Mouse (Mus musculus) ES-E14 (cell line): ENCODE data around the gene Chmp2b. TPM values are rescaled to one million over a fixed set of nuclear protein-coding genes. Genes with fewer than 3 reads are reported as not detected.

Experiments
- DNase-seq: peaks from one replicate; pipeline ENCODE4 v3.0.0-alpha.2; 2013; ENCODE audit warnings: low read depth, low spot score
- H3K27ac ChIP-seq: 2 replicates; pipeline ENCODE4 v1.5.1; 2012; ENCODE audit warnings: low read depth, mild to moderate bottlenecking, low read length, moderate library complexity, mixed read lengths; ENCODE audit not compliant: poor library complexity, insufficient read depth, severe bottlenecking
- H3K36me3 ChIP-seq: 2 replicates; pipeline ENCODE4 v1.6.1; 2012; ENCODE audit warnings: mild to moderate bottlenecking, low read length, moderate library complexity, mixed read lengths; ENCODE audit not compliant: control insufficient read depth, poor library complexity, insufficient read depth, severe bottlenecking
- H3K4me1 ChIP-seq, 2 experiments: fragments of 150-350 bp in 1 of 2; sonication (generic) in 1 of 2; 2 replicates each; pipeline ENCODE4 v1.6.1; 2012; ENCODE audit warnings: low read length in 2 of 2, mild to moderate bottlenecking in 1 of 2, mixed read lengths in 1 of 2; ENCODE audit not compliant: control insufficient read depth in 2 of 2, insufficient read depth in 2 of 2, poor library complexity in 1 of 2
- H3K4me3 ChIP-seq, 2 experiments: fragments of 150-350 bp in 1 of 2; sonication (generic) in 1 of 2; 2 replicates each; pipeline ENCODE4 v1.5.1; 2012; ENCODE audit warnings: low read length in 2 of 2, low read depth in 1 of 2, mild to moderate bottlenecking in 1 of 2, mixed read lengths in 1 of 2; ENCODE audit not compliant: insufficient read depth in 1 of 2, poor library complexity in 1 of 2, severe bottlenecking in 1 of 2
- H3K9ac ChIP-seq: 2 replicates; pipeline ENCODE4 v1.6.1; 2012; ENCODE audit warnings: low read depth, mild to moderate bottlenecking, low read length, mixed read lengths; ENCODE audit not compliant: poor library complexity, insufficient read depth, severe bottlenecking
- H3K9me3 ChIP-seq: fragments of 150-350 bp; sonication (generic); 2 replicates; pipeline ENCODE4 v1.6.1; 2012; ENCODE audit warnings: low read depth, mild to moderate bottlenecking, low read length; ENCODE audit not compliant: control insufficient read depth, insufficient read depth
- CHD2 ChIP-seq: IDR thresholded peaks from 2 replicates; pipeline ENCODE4 v1.6.1; 2014; ENCODE audit warnings: mild to moderate bottlenecking, low read depth, low read length, inconsistent platforms
- HCFC1 ChIP-seq: IDR thresholded peaks from 2 replicates; pipeline ENCODE4 v1.6.1; 2012; ENCODE audit warnings: low read length, inconsistent platforms, borderline replicate concordance; ENCODE audit not compliant: insufficient read depth
- MAFK ChIP-seq: IDR thresholded peaks from 2 replicates; pipeline ENCODE4 v1.6.1; 2014; ENCODE audit warnings: mild to moderate bottlenecking, low read depth, low read length, inconsistent platforms; ENCODE audit not compliant: insufficient read depth
- ZC3H11A ChIP-seq: IDR thresholded peaks from 2 replicates; pipeline ENCODE4 v1.6.1; 2012; ENCODE audit warnings: low read depth, mild to moderate bottlenecking, inconsistent platforms, low read length, borderline replicate concordance
- ZNF384 ChIP-seq: IDR thresholded peaks from 2 replicates; pipeline ENCODE4 v1.6.1; 2012; ENCODE audit warnings: low read depth, low read length, inconsistent platforms
- in situ Hi-C, 2 experiments: fragments of 600-800 bp; cut with MboI; formaldehyde crosslinking; loops; one replicate each; pipeline ENCODE4 v1.15.1; 2025; ENCODE audit warnings: low sequenced_read_pairs in 2 of 2, inconsistent platforms in 1 of 2; ENCODE audit not compliant: unreplicated experiment in 2 of 2
- total RNA-seq: library from RNA; depleted of rRNA; stranded (reverse); fragments of 300-350 nt; gene quantifications from 2 replicates; pipeline ENCODE4 v1.2.3, GENCODE M21; 2012

Gene Chmp2b
- total RNA-seq, 1 experiment = 14.5 TPM

DNA sequence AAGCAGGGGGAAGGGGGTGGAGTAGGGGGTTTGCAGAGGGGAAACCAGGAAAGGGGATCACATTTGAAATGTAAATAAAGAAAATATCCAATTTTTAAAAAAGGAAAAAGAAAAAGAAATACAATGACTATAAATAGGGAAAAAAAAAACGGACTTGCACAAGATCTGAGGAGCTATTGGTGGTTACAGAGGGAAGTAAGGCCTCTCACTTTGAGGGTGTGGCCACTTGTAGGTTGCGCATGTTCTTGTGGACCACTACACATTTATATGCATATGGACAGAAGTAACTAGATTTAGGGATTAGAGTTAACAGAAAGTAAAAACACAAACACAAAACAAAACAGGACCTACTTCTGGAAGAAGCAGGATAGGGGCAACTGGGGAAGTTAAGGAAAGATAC, 23.2 kb upstream of the Chmp2b start:
- in situ Hi-C loops = no loop called here
- H3K36me3 ChIP-seq = no peaks in the 10 kb centered on the region
- TF ChIP-seq HCFC1 (no peak), MAFK (no peak), ZNF384 (no peak), CHD2 (no peak)
- H3K4me3 ChIP-seq = no peak overlapping the region
- no peaks in the 10 kb centered on the region for H3K4me1 ChIP-seq
- H3K9me3 ChIP-seq = no peaks in the 10 kb centered on the region
- no peak overlapping the region for H3K9ac ChIP-seq
- DNase-seq = no peak
- no peak overlapping the region for H3K27ac ChIP-seq

GRCm38 (mm10) chr16:65577298-65578029, 14.9 kb upstream of the Chmp2b start:
- Histone ChIP-seq H3K27ac (no peak overlapping the region), H3K36me3 (no peaks in the 10 kb centered on the region), H3K4me3 (no peak overlapping the region), H3K9me3 (no peaks in the 10 kb centered on the region), H3K9ac (no peak overlapping the region), H3K4me1 (no peaks in the 10 kb centered on the region)
- no peak for TF ChIP-seq HCFC1
- TF ChIP-seq ZNF384 = no peak
- no peak for TF ChIP-seq ZC3H11A
- in situ Hi-C loops = no loop called here
- DNase-seq = no peak

GRCm38 (mm10) chr16:65568853-65569252, 6.3 kb upstream of the Chmp2b start:
- Histone ChIP-seq H3K4me1 (no peaks in the 10 kb centered on the region), H3K9me3 (no peaks in the 10 kb centered on the region), H3K27ac (no peak overlapping the region), H3K4me3 (no peak overlapping the region), H3K9ac (no peak overlapping the region), H3K36me3 (no peaks in the 10 kb centered on the region)
- DNase-seq = no peak
- in situ Hi-C loops = no loop called here
- no peak for TF ChIP-seq CHD2
- no peak for TF ChIP-seq ZC3H11A
- TF ChIP-seq MAFK = no peak
- TF ChIP-seq ZNF384 = no peak
- TF ChIP-seq HCFC1 = no peak

DNA sequence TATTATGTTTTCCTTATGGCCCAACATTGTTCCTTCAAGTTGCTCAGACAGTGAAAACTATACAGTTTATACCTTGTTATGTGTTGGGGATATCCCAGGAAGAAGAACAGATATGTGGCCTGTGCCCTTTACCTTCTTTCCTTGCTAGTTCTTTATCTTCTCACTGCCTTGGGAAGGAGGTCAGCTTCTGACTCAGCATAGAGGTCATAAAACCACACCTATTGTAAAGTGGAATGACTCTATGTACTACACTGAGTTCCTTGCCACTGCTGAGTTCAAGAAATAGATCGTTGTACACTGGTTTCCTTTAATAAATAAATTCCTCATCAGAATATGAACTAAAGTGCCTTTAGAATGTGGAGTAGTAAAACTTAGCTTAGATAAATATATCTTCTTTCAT, 2.4 kb upstream of the Chmp2b start:
- Histone ChIP-seq H3K4me1 (no peaks in the 10 kb centered on the region), H3K9me3 (no peaks in the 10 kb centered on the region), H3K36me3 (no peaks in the 10 kb centered on the region), H3K27ac (no peak overlapping the region), H3K4me3 (no peak overlapping the region), H3K9ac (no peak overlapping the region)
- DNase-seq = no peak
- TF ChIP-seq ZC3H11A (no peak), CHD2 (no peak), ZNF384 (no peak), HCFC1 (no peak), MAFK (no peak)
- in situ Hi-C loops = no loop called here

DNA sequence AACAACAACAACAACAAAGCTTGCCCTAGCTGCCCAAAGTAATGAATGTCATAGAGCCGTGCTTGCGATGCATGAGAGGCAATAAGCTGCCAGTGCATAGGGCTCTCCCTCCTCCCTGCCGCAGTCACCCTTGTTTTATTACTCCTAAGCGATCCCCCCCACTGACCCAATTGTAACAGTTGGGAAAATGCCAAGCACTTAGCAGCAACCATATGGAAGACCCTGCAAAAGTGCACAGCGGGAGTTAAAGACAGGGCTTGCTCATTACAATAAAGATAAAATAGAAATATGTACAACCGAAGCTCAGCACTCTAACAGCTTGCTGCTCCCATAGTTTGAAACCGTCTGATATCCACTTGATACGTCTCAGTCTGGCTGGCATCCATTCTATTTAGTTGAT, 1.8 kb upstream of the Chmp2b start:
- H3K36me3 ChIP-seq = no peaks in the 10 kb centered on the region
- no peaks in the 10 kb centered on the region for H3K4me1 ChIP-seq
- no peak overlapping the region for H3K27ac ChIP-seq
- TF ChIP-seq HCFC1 (no peak), CHD2 (no peak), MAFK (no peak), ZNF384 (no peak), ZC3H11A (no peak)
- DNase-seq = no peak
- H3K9ac ChIP-seq = no peak overlapping the region
- in situ Hi-C loops = no loop called here
- no peak overlapping the region for H3K4me3 ChIP-seq
- no peaks in the 10 kb centered on the region for H3K9me3 ChIP-seq
